Mouse (Mus musculus) adipose tissue, adult 10 weeks (tissue): ENCODE results near the gene Krtap8-1. TPM values are rescaled to one million over a fixed set of nuclear protein-coding genes. Genes with fewer than 3 reads are reported as not detected.

Source experiments
- polyA plus RNA-seq: library from polyadenylated mRNA; stranded (reverse); fragments of 350-450 nt; fragmentation: Illumina TruSeq; extraction: RNeasy Lipid Tissue Mini Kit (QIAGEN cat#74804); gene quantifications from one replicate; pipeline ENCODE4 v1.2.3, GENCODE M21; 2014; ENCODE audit warnings: low read depth, low replicate concordance

The Krtap8-1 gene
- not detected for polyA plus RNA-seq

DNA sequence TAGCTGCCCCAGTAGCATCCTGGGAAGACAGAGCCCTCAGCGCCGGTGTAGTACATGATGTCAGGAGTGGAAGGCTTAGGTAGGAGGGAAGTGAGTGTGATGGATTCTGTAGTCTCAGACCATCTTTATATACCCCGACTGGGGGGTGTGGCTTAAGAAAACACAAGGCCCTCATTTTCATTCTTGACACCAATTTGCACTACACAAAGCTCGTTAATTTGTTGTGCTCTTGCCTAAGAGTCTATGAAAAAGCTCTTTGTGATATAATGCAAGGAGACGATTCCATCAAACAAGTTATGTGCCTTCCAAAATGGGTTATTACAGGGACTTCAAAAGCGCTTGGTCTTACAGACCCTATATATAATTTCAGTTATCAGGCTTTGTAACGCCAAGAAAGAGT, at the start of gene Krtap8-1:
Krtap8-1 (minus strand) TSS at position 101 of the 400 bp plus-strand sequence.

DNA sequence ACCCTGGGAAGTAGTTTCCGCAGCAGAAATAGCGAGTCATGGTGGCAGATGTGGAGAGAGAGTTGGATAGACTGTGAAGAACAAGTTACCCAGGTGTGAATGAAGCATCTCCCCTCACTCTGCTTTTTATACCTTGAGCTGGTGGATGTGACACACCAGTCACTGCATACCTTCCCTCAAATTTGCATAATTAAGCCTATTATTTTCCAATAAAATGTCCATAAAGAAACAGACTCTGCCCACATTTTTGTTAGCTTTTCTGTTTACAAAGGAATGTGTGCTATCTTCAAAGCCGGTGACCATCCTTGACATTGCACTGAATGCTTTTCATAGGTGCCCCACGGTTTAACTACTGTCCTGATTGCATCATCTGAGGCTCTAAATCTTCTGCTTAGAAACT, 20.5 kb upstream of the Krtap8-1 start, which contains the start of gene Krtap7-1:
Krtap7-1 (minus strand) TSS at position 101 of the 400 bp plus-strand sequence.

Other genes starting within 250 kb of the Krtap8-1 start
- gene Krtap21-1, start 84.1 kb downstream of the Krtap8-1 start, polyA plus RNA-seq: not detected
- gene Krtap6-2, start 67.8 kb downstream of the Krtap8-1 start, polyA plus RNA-seq: not detected
- not detected for gene Krtap7-1, start 20.4 kb upstream of the Krtap8-1 start, polyA plus RNA-seq
- not detected for gene Krtap11-1, start 83.2 kb upstream of the Krtap8-1 start, polyA plus RNA-seq